ENCODE assay signal across 9 mouse cellular contexts in the genomic region with DNA sequence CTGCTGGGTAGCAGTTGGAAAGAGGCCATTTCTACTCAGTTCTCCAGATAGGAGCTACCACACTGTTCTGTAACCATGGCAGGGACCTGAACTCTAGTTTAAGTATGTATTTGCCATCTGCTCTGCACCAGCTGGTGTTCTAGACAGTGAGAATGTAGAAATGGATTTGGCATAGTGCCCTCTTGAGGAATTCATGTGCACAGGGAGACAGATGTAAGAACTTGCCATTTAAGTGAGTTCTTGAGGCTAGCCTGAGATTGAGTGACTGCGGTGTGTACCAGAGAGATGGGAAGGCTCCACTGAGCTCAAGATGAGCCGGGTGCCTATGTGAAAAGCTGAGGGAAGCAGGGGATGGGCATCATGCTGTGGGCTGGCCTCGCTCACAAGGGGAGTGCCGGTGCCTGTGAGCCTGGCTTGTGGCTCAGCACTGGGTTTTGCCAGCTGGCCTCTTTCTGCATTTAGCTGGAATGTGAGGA.
DNase-seq lines count a peak whose midpoint lies in the region; ATAC-seq and TF ChIP-seq lines count a peak whose summit lies in the region.
"Had no signal": no experiment of that assay in that cellular context is flagged by ENCODE, and none has a peak within 500 bp of the region (broad histone marks: within the 10 kb centered on the region; RNA-seq: fewer than 3 reads in every experiment).

No protein-coding gene starts in this region.

- H3K9ac ChIP-seq in midbrain, embryonic 15.5 days, result no peak overlapping the region
- no peak overlapping the region for H3K9ac ChIP-seq in liver, embryonic 12.5 days
- H3K9ac ChIP-seq: liver, embryonic 14.5 days had no signal

- H3K4me2 ChIP-seq in midbrain, embryonic 15.5 days, result no peak overlapping the region
- no peak overlapping the region for H3K4me2 ChIP-seq in liver, embryonic 12.5 days

- no peaks in the 10 kb centered on the region for H3K27me3 ChIP-seq in Patski
- no peaks in the 10 kb centered on the region for H3K27me3 ChIP-seq in midbrain, embryonic 15.5 days (replicated peaks)
- H3K27me3 ChIP-seq in liver, embryonic 12.5 days (replicated peaks), result no peaks in the 10 kb centered on the region

- CTCF ChIA-PET in Patski (lab: Charles Lee), result interaction anchor here (1.2 kb wide), 1 partner anchor 16 kb away, joined by 4 read pairs; no protein-coding TSS in a partner anchor

- TF ChIP-seq CTCF in Patski (IDR thresholded peaks at IDR 0.05), result peak; percentile 17
- peak; percentile 28; the same call in 1 of the 2 replicates for TF ChIP-seq CTCF in layer of hippocampus, adult 2 months (conservative IDR thresholded peaks at IDR 0.05)

- no peak for ATAC-seq in Patski
- ATAC-seq in frontal cortex, adult (ENCODE audit: low TSS enrichment), result peak; percentile 89
- ATAC-seq in midbrain, embryonic 15.5 days (replicated peaks), result peak; percentile 67
- ATAC-seq in liver, embryonic 12.5 days, result no peak

- 47% methylated on average over 4 of the region's 4 CpGs for WGBS in midbrain, embryonic 15.5 days
- WGBS in liver, embryonic 12.5 days (ENCODE audit: insufficient replicate concordance), result 78% methylated on average over 4 of the region's 4 CpGs

- no peak overlapping the region; the same call in 1 of the 2 replicates for H3K4me3 ChIP-seq in layer of hippocampus, adult 2 months
- H3K4me3 ChIP-seq in midbrain, embryonic 15.5 days, result no peak overlapping the region
- H3K4me3 ChIP-seq in liver, embryonic 12.5 days, result no peak overlapping the region

- in situ Hi-C loops in Patski (cut with MboI; ENCODE audit: low pct_unique_long_range_greater_than_20kb), result no loop called here

- no peaks in the 10 kb centered on the region for H3K9me3 ChIP-seq in midbrain, embryonic 15.5 days
- no peaks in the 10 kb centered on the region for H3K9me3 ChIP-seq in liver, embryonic 12.5 days (replicated peaks)

- H3K36me3 ChIP-seq in midbrain, embryonic 15.5 days (replicated peaks), result 0 out of 2 replicates have a peak, but pooled peaks cover 5% of the 10 kb centered on the region
- peaks cover 22% of the 10 kb centered on the region for H3K36me3 ChIP-seq in liver, embryonic 12.5 days

- H3K27ac ChIP-seq in layer of hippocampus, adult 2 months, result peak overlapping the region; percentile 91
- H3K27ac ChIP-seq in midbrain, embryonic 15.5 days, result peak overlapping the region; percentile 63
- no peak overlapping the region for H3K27ac ChIP-seq in liver, embryonic 12.5 days
- H3K27ac ChIP-seq: liver, embryonic 14.5 days had no signal

- H3K4me1 ChIP-seq in midbrain, embryonic 15.5 days, result peaks cover 19% of the 10 kb centered on the region
- 0 out of 2 replicates have a peak, but pooled peaks cover 3% of the 10 kb centered on the region for H3K4me1 ChIP-seq in liver, embryonic 12.5 days

- POLR2A ChIA-PET in Patski (lab: Charles Lee), result no interaction called here

- peak; percentile 44 for DNase-seq in 416B (ENCODE audit: low read depth)
- no peak for DNase-seq in Patski (ENCODE audit: low read depth, low spot score)
- DNase-seq in layer of hippocampus, adult 2 months (ENCODE audit: low spot score in 2 of 2), result peak; percentile 86 to 91
- peak; percentile 21 for DNase-seq in thymus, postnatal 4 days
- no peak for DNase-seq in adrenal gland, postnatal 10 days

Comparison
In these comparisons a context has a peak if more than half of its experiments do, and no peak if none do; other contexts are left out.
1. DNase-seq: peak in 416B (single experiment), layer of hippocampus, adult 2 months (2 of 2) and thymus, postnatal 4 days (single experiment); none in Patski (single experiment) and adrenal gland, postnatal 10 days (single experiment).
2. ATAC-seq: peak in frontal cortex, adult (single experiment) and midbrain, embryonic 15.5 days (single experiment); none in Patski (single experiment) and liver, embryonic 12.5 days (single experiment).